Mouse (Mus musculus) embryonic fibroblast, embryonic 13.5 days (primary cell): ENCODE measurements at regions not wholly inside any gene's neighbourhood (a gene's known extent, or its start where the extent isn't known, plus 50 kb on each side); places are given as distances from the start of the nearest gene placed in this dataset.

Experiments used
- CTCF ChIP-seq: IDR thresholded peaks from 2 replicates; pipeline ENCODE4 v1.5.1; 2011; ENCODE audit warnings: mild to moderate bottlenecking, control low read depth, low read length, moderate library complexity, borderline replicate concordance; ENCODE audit not compliant: insufficient read depth
- POLR2A ChIP-seq: IDR thresholded peaks from 2 replicates; pipeline ENCODE4 v1.6.1; 2011; ENCODE audit warnings: low read depth, mild to moderate bottlenecking, control low read depth, low read length, moderate library complexity

DNA sequence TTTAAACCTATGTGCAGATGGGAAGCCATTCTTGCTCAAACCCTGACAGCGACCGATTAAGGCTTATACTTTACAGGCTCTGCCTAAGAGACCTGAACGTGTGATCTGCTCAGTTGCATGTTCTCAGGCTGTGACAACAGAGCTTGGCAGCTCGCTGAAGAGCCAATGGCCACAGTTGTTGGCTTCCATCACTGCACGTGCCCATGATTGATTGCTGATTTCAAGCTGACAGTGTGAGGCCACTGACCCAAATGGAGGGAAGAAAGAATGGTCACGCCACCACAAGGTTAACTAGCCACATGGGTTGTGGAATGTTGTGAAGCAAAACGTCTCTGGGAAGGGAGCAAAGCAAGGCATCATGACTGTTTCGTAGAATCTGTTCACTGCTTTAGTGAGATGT is 303.8 kb downstream of the Gadd45g start:
- no peak for TF ChIP-seq CTCF
- no peak for TF ChIP-seq POLR2A
